Mouse (Mus musculus): ENCODE measurements around the gene Gng2.

DNA sequence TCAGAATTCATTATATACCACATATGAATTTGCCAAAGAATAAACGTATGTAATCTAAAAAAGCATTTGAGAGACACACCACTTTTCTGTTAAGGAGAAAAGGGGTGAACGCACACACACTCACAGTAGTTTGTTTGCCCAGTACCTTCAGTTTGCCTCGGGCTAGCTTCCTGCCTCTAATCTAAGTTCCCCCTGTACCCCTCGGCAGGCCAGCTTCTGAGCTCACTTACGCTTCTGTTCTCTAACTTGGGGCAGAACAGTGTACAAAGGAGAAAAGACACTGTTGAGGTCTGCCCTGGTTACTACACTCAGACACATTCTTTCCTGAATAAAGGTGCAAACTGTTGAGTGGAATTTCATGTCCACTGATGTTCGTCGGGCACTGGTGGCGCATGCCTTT is 51.1 kb downstream of the Gng2 start:
- TF ChIP-seq CTCF (IDR thresholded peaks at IDR 0.05), result no peak
- TF ChIP-seq POLR2A (IDR thresholded peaks at IDR 0.05; ENCODE audit: insufficient read depth, low read depth, low read length), result no peak
- TF ChIP-seq EP300 (IDR thresholded peaks at IDR 0.05; ENCODE audit: insufficient read depth, low read depth, low read length), result no peak
